Mouse (Mus musculus) neural tube, embryonic 15.5 days (tissue): ENCODE results near the gene Prss38. TPM values are rescaled to one million over a fixed set of nuclear protein-coding genes. Genes with fewer than 3 reads are reported as not detected.

Source experiments
- ATAC-seq: fragments of 200-750 bp; cut with Nextera tagmentation; 2 replicates; pipeline ENCODE4 v1.8.0; 2017; ENCODE audit warnings: mild to moderate bottlenecking, moderate TSS enrichment, moderate library complexity; ENCODE audit not compliant: low FRiP score
- H3K27ac ChIP-seq: fragments of 300-500 bp; sonication (generic); replicated peaks from 2 replicates; pipeline ENCODE4 v1.5.1; 2015; ENCODE audit warnings: mild to moderate bottlenecking, inconsistent platforms
- H3K27me3 ChIP-seq: fragments of 300-500 bp; sonication (generic); replicated peaks from 2 replicates; pipeline ENCODE4 v1.6.1; 2015; ENCODE audit warnings: inconsistent platforms
- H3K36me3 ChIP-seq: fragments of 300-500 bp; sonication (generic); 2 replicates; pipeline ENCODE4 v1.6.1; 2015; ENCODE audit warnings: inconsistent platforms
- H3K4me1 ChIP-seq: fragments of 300-500 bp; sonication (generic); 2 replicates; pipeline ENCODE4 v1.6.1; 2015; ENCODE audit warnings: inconsistent platforms
- H3K4me2 ChIP-seq: fragments of 300-500 bp; sonication (generic); 2 replicates; pipeline ENCODE4 v1.6.1; 2015; ENCODE audit warnings: inconsistent platforms, mild to moderate bottlenecking, moderate library complexity
- H3K4me3 ChIP-seq: fragments of 300-500 bp; sonication (generic); replicated peaks from 2 replicates; pipeline ENCODE4 v1.5.1; 2015; ENCODE audit warnings: mild to moderate bottlenecking, inconsistent platforms
- H3K9ac ChIP-seq: fragments of 300-500 bp; sonication (generic); replicated peaks from 2 replicates; pipeline ENCODE4 v1.6.1; 2015; ENCODE audit warnings: mild to moderate bottlenecking, inconsistent platforms
- H3K9me3 ChIP-seq: fragments of 300-500 bp; sonication (generic); replicated peaks from 2 replicates; pipeline ENCODE4 v1.6.1; 2016; ENCODE audit warnings: inconsistent platforms
- WGBS: fragments of 180-500 bp; shearing (Covaris S2); methylation state at CpG from one replicate; pipeline ENCODE4 v1.1.7; 2015; ENCODE audit warnings: mixed read lengths; 5-methylcytosine and 5-hydroxymethylcytosine counted together
- polyA plus RNA-seq: library from polyadenylated mRNA; unstranded; fragments of >200 nt; fragmentation: Nextera tagmentation; extraction: Ambion mirVana; gene quantifications from 2 replicates; pipeline ENCODE4 v1.2.1, GENCODE M21; 2015

Prss38 gene
- polyA plus RNA-seq, 1 experiment from 2014 or later = not detected

DNA sequence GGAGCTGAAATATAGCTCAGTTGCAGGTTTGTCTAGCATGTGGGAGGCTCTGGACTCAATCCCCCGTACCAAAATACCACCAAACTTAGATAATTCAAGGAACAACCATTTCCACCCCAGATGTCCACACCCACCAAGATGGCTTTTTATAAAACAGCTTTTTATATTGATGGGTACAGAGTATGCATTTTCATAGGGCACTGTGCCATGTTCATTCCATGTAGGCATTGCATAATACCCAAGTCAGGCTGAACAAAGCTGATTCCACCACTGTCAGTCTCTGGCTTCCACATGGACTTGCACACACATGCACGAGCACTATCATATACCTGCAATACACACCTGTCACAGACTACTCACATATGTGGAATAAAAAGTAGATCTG, 36.7 kb downstream of the Prss38 start:
- Histone ChIP-seq H3K4me1 (peaks cover 3% of the 10 kb centered on the region; the same call in 1 of the 2 replicates), H3K4me2 (no peak overlapping the region)
- ATAC-seq = no peak

DNA sequence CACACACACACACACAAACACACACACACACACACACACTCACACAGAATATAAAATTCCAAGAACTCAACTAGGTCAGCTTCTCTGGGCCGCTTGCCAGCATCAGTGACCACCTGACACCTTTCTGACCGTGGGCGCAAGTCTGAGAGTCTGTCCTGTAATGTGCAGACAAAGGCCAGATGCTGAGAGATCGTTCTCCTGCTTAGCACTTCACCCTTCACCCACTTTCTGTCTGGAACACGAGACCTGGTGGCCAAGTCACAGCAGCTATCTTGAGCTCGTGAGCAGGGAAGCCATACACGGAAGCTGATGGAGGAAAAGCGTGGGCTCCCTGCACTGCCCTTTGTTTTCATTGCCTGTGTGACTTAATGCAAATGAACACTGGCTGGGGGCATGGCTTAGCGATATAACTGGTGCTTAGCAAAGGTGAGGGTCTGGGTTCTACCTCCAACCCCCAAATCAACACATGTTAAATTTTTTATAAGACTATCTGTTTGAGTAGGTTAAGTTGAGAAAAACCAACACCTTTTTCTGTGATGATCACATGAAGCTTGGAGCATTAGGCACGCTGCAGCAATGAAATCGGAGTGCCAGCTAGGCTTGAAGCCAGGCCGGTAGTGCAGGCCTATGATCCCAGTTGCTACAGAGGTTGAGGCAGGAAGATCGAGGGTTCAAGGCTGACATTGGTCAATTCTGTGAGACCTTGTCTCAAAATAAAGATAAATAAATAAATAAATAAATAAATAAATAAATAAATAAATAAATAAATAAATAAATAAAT, 37.3 kb downstream of the Prss38 start:
- Histone ChIP-seq H3K36me3 (no peaks in the 10 kb centered on the region), H3K4me3 (no peak overlapping the region), H3K27ac (no peak overlapping the region), H3K9ac (no peak overlapping the region), H3K27me3 (no peaks in the 10 kb centered on the region), H3K9me3 (no peaks in the 10 kb centered on the region), H3K4me2 (no peak overlapping the region), H3K4me1 (peaks cover 3% of the 10 kb centered on the region; the same call in 1 of the 2 replicates)
- no peak for ATAC-seq
- WGBS = 72% methylated on average over 13 of the region's 13 CpGs

More for the DNA sequence above, 36.7 kb downstream of the Prss38 start:
- H3K36me3 ChIP-seq = no peaks in the 10 kb centered on the region
- no peaks in the 10 kb centered on the region for H3K9me3 ChIP-seq
- H3K9ac ChIP-seq = no peak overlapping the region
- no peak overlapping the region for H3K4me3 ChIP-seq
- no peak overlapping the region for H3K27ac ChIP-seq
- H3K27me3 ChIP-seq = no peaks in the 10 kb centered on the region
- 91% methylated on average over 2 of the region's 2 CpGs for WGBS

DNA sequence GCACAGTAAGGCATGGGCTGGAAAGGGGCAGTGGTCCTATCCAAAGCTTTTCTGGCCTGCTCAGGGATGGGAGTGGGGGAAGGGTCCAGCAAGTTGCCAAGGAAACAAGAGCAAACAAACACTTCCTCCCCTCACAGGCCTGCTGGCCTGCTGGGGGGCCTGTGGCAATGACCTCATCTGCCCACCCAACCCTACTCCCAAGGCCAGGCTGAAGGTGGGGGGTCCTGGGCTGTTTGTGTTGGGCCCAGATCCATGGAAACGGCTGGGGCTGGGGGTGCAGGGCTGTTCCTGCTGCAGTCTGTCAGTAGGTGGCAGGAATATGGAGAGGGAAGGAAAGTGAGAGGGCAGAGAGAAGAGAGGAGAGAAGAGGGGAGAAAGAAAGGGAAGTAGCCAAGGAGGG, 39.1 kb downstream of the Prss38 start:
- ATAC-seq = no peak
- 13% methylated on average over 1 of the region's 1 CpGs for WGBS
- Histone ChIP-seq H3K4me2 (no peak overlapping the region), H3K27ac (no peak overlapping the region), H3K9ac (no peak overlapping the region), H3K9me3 (no peaks in the 10 kb centered on the region), H3K4me1 (peaks cover 3% of the 10 kb centered on the region; the same call in 1 of the 2 replicates), H3K4me3 (no peak overlapping the region), H3K36me3 (no peaks in the 10 kb centered on the region), H3K27me3 (no peaks in the 10 kb centered on the region)

DNA sequence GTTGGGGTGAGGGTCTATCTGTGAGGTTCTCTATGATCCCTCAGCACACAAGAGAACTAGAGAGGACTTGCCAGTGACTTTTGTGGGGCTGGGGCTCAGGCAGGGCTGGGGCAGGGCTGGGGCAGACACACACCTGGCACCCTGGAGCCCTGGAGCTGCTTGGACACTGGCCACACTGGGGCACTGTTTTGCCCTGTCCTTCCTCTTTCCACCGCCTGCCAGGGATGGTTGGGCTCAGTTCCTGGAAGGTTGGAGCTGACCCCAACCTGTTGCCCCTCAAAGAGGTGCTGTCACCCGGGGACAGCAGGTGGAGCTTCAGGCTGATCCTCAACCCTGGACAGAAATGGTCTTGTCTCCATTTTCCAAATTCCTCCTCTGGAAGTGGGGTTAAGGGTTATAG, 39.5 kb downstream of the Prss38 start:
- 60% methylated on average over 2 of the region's 2 CpGs for WGBS
- no peak overlapping the region for H3K4me2 ChIP-seq

DNA sequence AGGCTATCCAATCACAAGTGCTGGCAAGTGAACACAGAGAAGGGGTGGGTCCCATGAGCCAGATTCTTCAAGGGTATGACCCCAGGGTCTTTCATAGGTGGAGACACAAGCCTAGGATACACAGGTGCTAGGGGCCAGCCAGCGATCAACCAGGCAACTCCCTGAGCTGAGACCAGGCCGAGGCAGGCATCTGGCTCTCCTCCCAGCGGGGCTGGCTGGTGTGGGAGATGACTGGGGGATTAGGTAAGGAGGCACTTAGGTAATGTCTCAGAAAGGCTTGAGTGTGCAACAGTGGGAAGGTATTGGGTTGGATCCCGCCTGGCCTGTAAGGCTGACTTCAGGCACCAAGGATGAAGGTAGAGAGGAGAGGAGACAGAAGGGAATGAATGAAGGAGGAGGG, 40.3 kb downstream of the Prss38 start:
- 92% methylated on average over 4 of the region's 4 CpGs for WGBS

More for the DNA sequence above, 39.5 kb downstream of the Prss38 start:
- Histone ChIP-seq H3K27ac (no peak overlapping the region), H3K4me1 (peaks cover 3% of the 10 kb centered on the region; the same call in 1 of the 2 replicates), H3K27me3 (no peaks in the 10 kb centered on the region), H3K4me3 (no peak overlapping the region), H3K36me3 (no peaks in the 10 kb centered on the region), H3K9me3 (no peaks in the 10 kb centered on the region), H3K9ac (no peak overlapping the region)
- no peak for ATAC-seq

GRCm38 (mm10) chr11:59332938-59333337, 42.5 kb downstream of the Prss38 start:
- no peak for ATAC-seq
- H3K4me2 ChIP-seq = no peak overlapping the region

More for the DNA sequence above, 40.3 kb downstream of the Prss38 start:
- H3K4me1 ChIP-seq = peaks cover 3% of the 10 kb centered on the region; the same call in 1 of the 2 replicates
- no peaks in the 10 kb centered on the region for H3K9me3 ChIP-seq
- ATAC-seq = no peak
- H3K27me3 ChIP-seq = no peaks in the 10 kb centered on the region
- no peak overlapping the region for H3K9ac ChIP-seq
- H3K4me3 ChIP-seq = no peak overlapping the region
- no peaks in the 10 kb centered on the region for H3K36me3 ChIP-seq
- no peak overlapping the region for H3K27ac ChIP-seq
- H3K4me2 ChIP-seq = no peak overlapping the region

GRCm38 (mm10) chr11:59331167-59331869, 44.1 kb downstream of the Prss38 start:
- Histone ChIP-seq H3K27ac (no peak overlapping the region), H3K27me3 (no peaks in the 10 kb centered on the region), H3K9me3 (no peaks in the 10 kb centered on the region), H3K4me2 (no peak overlapping the region), H3K9ac (no peak overlapping the region), H3K4me1 (peaks cover 11% of the 10 kb centered on the region; the same call in 1 of the 2 replicates), H3K36me3 (no peaks in the 10 kb centered on the region), H3K4me3 (no peak overlapping the region)
- 87% methylated on average over 16 of the region's 16 CpGs for WGBS
- no peak for ATAC-seq

More at GRCm38 (mm10) chr11:59332938-59333337, 42.5 kb downstream of the Prss38 start:
- WGBS = 64% methylated on average over 9 of the region's 9 CpGs
- H3K4me3 ChIP-seq = no peak overlapping the region
- H3K36me3 ChIP-seq = no peaks in the 10 kb centered on the region
- H3K9me3 ChIP-seq = no peaks in the 10 kb centered on the region
- no peak overlapping the region for H3K9ac ChIP-seq
- no peaks in the 10 kb centered on the region for H3K27me3 ChIP-seq
- no peak overlapping the region for H3K27ac ChIP-seq
- H3K4me1 ChIP-seq = peaks cover 12% of the 10 kb centered on the region; the same call in 1 of the 2 replicates

DNA sequence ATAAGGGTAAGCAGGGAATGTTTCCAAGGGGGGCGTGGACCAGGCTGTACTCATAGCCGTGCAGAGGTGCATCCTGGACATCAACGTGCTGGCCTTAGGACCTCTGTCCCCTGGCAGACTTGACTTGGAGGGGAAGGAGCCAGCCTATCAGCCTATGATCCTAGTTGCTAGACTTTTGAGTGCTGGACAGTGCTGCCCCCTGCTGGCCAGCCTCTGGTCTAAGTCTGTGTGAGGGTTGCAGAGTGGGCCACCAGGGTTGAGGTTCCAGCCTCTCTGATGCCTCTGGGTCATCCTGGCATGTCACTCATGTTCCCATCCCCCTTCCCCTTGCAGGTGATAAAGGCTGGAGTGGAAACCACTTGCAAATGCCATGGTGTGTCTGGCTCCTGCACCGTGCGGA, 44.9 kb downstream of the Prss38 start:
- H3K4me1 ChIP-seq = peaks cover 8% of the 10 kb centered on the region; the same call in 1 of the 2 replicates
- H3K9me3 ChIP-seq = no peaks in the 10 kb centered on the region
- no peaks in the 10 kb centered on the region for H3K27me3 ChIP-seq
- H3K9ac ChIP-seq = no peak overlapping the region
- H3K36me3 ChIP-seq = no peaks in the 10 kb centered on the region
- WGBS = 46% methylated on average over 5 of the region's 5 CpGs
- H3K27ac ChIP-seq = no peak overlapping the region
- H3K4me2 ChIP-seq = no peak overlapping the region
- no peak for ATAC-seq
- H3K4me3 ChIP-seq = no peak overlapping the region

DNA sequence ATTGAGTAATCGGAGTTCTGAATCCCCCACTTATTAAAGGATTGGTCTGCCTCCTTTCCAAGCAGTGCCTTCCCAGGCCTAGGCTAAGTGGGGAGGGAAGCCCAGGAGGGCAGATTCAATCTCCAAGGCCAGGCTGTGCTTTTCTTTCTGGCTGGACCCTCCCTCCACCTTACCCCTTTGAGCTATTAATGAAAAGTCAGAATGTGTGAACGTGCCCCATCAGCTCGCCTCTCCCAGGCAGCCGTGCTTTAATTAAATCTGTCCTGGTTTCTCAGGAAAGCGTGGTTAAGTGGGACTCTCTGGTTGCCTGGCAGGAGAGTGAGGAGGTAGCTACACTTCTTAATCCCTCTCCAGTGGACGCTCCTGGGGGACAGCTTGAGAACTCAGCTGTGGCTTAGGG, 45.8 kb downstream of the Prss38 start:
- peaks cover 8% of the 10 kb centered on the region; the same call in 1 of the 2 replicates for H3K4me1 ChIP-seq
- H3K27ac ChIP-seq = no peak overlapping the region
- ATAC-seq = no peak
- no peak overlapping the region for H3K4me2 ChIP-seq
- no peaks in the 10 kb centered on the region for H3K9me3 ChIP-seq
- no peak overlapping the region for H3K4me3 ChIP-seq
- WGBS = 39% methylated on average over 6 of the region's 6 CpGs
- H3K36me3 ChIP-seq = no peaks in the 10 kb centered on the region
- no peaks in the 10 kb centered on the region for H3K27me3 ChIP-seq
- H3K9ac ChIP-seq = no peak overlapping the region

DNA sequence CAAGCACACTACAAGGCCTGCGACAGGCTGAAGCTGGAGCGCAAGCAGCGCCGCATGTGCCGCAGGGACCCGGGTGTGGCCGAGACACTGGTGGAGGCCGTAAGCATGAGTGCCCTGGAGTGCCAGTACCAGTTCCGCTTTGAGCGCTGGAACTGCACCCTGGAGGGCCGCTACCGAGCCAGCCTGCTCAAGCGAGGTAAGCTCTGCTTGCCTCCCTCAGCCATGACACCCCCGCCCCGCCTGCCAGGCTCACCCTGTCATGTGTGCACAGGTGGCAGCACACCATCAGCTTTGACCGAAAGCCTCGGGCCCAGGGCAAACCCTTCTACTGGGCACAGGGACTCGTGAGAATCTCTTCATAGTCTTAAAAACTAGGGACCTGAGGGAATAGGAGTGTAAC, 47.8 kb downstream of the Prss38 start:
- Histone ChIP-seq H3K9me3 (no peaks in the 10 kb centered on the region), H3K4me2 (no peak overlapping the region), H3K9ac (no peak overlapping the region), H3K27me3 (no peaks in the 10 kb centered on the region), H3K27ac (no peak overlapping the region), H3K4me3 (no peak overlapping the region), H3K36me3 (no peaks in the 10 kb centered on the region), H3K4me1 (peaks cover 8% of the 10 kb centered on the region; the same call in 1 of the 2 replicates)
- WGBS = 77% methylated on average over 18 of the region's 18 CpGs
- ATAC-seq = no peak

GRCm38 (mm10) chr11:59324777-59325176, 50.7 kb downstream of the Prss38 start:
- 74% methylated on average over 5 of the region's 5 CpGs for WGBS
- no peak overlapping the region for H3K4me2 ChIP-seq
- H3K27ac ChIP-seq = no peak overlapping the region
- no peak for ATAC-seq
- no peak overlapping the region for H3K4me3 ChIP-seq
- H3K4me1 ChIP-seq = peaks cover 6% of the 10 kb centered on the region; the same call in 1 of the 2 replicates
- H3K36me3 ChIP-seq = no peaks in the 10 kb centered on the region
- H3K9me3 ChIP-seq = no peaks in the 10 kb centered on the region
- no peaks in the 10 kb centered on the region for H3K27me3 ChIP-seq
- H3K9ac ChIP-seq = no peak overlapping the region

DNA sequence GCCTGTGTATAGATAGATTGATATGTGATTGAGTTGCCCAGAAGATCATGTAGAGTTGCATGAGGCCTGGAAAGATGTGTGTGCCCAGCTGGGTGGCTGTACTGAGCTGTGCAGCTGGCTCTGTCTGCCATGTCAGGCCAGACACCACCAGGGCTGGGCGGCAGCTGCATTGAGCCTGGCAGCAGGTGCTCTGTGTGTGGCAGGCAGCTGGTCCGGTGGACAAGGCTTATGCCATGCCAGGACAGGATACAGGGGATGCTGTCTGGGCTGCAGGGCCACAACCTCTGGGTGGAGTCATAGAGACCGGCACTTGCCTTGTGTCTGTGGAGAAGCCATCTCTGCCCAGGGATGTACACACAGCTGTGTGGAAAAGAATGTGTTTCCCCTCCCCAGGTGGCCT, 52.5 kb downstream of the Prss38 start:
- H3K4me2 ChIP-seq = no peak overlapping the region
- no peaks in the 10 kb centered on the region for H3K4me1 ChIP-seq
- no peak overlapping the region for H3K9ac ChIP-seq
- no peak for ATAC-seq
- no peaks in the 10 kb centered on the region for H3K27me3 ChIP-seq
- no peaks in the 10 kb centered on the region for H3K9me3 ChIP-seq
- H3K36me3 ChIP-seq = no peaks in the 10 kb centered on the region
- no peak overlapping the region for H3K4me3 ChIP-seq
- 66% methylated on average over 3 of the region's 3 CpGs for WGBS
- H3K27ac ChIP-seq = no peak overlapping the region
